Mouse (Mus musculus) cerebellum, adult 9-10 months (tissue): Measurements from ENCODE around the gene Zbtb9.

Experiments
- DNase-seq: peaks from one replicate; pipeline ENCODE4 v3.0.0; 2022

Zbtb9 gene

DNA sequence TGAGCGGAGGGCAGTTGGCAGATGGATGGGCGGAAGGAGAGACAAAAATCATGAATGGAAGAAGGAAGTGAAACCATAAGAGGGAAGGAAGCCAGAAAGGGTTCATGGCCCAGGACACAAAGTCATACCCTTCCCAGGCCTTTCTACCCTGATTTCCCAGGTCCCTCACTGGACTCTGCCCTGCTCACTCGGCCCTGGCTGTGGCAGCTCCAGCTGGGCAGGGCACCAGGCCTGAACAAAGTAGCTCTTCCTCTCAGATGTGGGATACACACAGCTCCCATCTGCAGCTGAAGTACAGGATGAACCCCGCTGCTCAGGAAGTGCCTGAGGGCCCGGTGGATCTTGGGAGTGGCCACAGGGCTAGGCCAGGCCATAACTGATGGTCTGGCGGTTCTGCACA lies 69.9 kb downstream of the Zbtb9 start:
- no peak for DNase-seq

DNA sequence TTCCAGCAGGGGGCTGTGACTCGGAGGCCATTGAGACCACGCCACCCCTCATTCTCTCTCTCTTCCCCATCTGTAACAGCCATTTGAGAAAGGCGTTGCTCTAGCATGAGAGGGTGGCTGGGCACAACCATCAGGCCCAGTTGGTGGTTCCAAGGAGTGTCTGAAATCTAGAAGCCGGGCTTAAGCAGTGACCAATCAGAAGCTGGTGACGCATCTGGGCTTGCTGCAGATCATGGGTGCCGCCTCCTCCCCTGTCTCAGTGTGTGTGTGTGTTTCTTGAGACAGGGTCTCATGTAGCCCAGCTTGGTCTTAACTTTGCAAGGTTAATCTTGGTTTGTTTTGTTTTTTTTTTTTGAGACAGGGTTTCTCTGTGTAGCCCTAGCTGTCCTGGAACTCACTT lies 72.2 kb downstream of the Zbtb9 start:
- no peak for DNase-seq

DNA sequence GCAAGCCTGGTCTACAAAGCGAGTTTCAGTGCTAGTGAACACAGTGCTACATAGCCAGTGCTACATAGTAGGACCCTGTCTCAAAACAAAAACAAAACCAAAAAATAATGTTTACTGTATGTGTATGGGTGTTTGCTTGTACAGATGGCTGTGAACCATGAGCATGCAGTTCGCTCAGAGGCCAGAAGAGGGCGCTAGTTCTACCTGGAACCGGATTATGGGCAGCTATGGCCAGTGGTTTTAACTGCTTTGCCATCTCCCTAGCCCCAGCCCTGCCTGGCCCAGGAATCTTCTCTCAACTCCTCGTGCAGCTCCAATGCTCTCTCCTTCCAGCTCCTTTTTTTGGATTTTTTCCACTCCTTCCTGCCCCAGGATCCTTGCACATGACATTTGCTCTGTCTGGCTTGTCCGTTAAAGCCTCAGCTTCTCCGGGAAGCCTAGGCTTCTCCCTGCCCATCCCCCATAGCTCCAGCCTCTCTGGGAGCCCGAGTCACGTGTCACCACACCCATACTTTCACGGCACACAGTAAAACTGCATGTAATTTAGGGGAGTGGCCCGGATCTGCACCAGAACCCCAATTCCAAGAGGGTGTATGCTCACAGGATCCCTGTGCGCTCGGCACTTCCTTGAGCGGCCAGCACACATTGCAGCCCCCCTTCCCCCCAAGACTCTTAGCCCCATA lies 74.9 kb downstream of the Zbtb9 start:
- no peak for DNase-seq

DNA sequence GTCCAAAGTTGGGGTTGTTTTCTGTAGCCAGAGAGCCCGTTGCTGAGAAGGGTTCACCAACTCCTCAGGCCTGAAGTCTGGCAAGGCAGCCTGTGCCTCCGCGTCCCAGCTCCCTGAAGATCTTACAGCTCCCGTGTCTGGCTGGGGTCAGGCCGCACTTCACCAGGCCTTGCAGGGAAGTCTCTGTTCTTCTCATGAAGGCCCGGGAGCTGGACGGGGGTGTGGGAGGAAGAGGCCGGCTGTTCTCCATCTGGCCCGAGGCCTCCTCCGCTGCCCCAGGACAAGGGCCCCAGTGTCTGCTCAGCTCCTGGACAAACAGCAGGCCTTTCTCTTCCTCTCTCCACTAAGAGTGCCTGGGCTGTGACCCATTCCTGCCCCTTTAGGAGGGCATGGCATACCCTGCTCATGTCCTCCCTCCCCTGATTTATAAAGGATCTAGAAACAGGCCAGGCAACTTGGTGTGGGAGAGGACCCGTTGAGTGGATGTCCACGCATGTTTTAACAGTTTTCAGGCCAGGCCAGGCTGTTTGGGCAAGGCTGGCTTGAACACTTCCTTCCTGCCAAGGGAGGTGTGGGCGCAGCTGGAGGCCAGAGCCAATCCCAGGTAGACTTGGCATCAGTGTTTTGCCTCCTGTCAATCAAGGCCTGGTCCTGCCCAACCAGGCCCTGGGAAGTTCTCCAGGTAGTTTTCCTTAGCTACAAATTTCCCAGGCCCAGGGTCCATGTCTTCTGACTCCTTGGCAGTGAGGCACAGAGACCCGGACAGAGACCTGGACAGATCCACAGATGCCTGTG lies 75.7 kb downstream of the Zbtb9 start:
- no peak for DNase-seq

DNA sequence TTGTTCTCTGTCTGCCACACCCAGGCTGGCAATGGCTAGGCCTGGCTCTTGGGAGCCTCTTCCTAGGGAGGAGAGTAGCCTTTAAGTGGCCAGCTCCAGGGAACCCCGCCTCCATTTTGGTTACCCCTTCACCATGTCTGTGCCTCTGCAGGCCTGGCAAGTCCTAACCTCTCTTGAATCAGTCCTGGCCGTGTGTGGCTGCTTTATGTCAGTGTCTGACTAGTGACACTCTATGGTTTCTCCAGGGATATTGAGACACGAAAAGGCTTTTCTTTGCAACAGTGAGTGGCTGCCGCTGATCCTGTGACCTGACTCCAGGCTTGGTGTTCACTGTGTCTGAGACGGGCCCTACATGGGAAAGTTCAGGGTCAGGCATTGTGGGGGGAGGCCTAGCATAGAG lies 77.9 kb downstream of the Zbtb9 start:
- DNase-seq = no peak

DNA sequence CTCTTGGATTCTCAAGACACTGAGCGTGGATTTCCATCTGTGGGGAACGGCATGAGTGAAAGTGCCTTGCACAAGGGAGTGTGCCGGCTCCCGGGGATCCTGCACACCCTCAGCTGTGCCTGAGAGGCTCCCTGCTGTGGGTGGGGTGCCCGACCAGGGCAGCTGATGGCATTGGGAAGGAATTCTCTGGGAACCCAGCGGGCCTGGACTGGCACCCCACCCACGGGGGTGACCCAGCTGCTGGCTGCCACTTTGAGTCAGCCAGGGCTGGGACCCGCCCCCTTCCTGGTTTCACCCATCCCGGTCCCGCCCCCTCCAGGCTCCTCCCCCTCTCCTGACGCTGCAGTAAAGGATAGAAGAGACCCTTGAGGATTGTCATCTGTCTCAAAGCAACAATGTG lies 78.5 kb downstream of the Zbtb9 start:
- DNase-seq = no peak

DNA sequence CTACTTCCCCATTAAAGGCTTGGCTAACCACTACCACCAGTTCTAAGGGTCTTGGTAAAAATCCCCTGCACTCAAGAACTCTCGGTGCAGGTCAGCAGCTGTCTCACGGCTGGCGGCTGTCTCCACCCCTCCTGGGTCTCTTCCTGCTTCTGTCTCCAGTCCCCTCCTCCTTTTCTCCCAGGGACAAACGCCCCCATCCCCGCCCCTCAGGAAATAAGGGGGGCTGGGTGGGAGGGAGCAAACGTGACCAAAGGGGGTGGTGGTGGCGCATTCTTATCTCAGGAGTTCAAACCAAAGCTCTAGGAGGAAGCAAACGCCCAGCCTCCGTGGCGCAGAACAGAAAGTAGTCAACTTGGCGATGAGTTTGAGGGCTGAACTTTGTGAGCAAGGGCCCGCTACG lies 83.2 kb downstream of the Zbtb9 start:
- no peak for DNase-seq

DNA sequence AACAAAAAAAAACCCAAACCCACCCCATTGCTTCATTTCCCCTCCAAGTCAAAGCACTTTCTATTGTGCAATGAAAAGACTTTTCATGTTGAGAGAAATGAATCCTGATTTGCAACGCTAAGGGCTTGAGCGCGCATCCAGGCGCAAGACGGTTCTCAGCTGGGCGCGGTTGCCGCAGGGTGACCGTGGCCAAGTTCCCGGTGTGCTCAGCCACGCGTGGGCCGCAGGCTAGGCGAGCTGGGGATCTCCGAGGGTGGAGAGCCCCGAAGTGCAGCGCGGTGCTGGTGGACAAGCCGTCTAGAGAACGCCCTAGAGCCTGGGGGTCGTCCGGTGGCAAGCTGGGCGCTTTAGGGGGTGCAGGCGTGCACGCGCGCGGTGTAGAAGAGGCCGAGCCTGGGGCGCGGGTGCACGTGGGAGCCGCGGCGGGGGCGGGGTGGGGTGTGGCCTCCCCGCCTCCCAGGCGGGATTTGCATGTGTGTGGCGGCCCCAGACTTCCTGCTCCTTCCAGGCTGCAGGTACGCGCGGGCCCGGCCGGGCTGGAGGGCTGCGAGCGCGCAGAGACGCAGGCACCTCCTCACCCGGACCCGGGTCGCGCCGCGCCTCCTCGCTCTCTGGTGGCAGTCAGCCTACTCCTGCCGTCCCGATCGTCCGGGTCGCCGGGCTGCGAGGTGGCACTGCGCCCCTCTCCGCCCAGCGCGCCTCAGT lies 84.0 kb downstream of the Zbtb9 start, which contains the start of gene Itpr3:
TSS of gene Itpr3 (plus strand) at position 493 of the 705 bp plus-strand sequence.
- DNase-seq = peak; percentile 70

DNA sequence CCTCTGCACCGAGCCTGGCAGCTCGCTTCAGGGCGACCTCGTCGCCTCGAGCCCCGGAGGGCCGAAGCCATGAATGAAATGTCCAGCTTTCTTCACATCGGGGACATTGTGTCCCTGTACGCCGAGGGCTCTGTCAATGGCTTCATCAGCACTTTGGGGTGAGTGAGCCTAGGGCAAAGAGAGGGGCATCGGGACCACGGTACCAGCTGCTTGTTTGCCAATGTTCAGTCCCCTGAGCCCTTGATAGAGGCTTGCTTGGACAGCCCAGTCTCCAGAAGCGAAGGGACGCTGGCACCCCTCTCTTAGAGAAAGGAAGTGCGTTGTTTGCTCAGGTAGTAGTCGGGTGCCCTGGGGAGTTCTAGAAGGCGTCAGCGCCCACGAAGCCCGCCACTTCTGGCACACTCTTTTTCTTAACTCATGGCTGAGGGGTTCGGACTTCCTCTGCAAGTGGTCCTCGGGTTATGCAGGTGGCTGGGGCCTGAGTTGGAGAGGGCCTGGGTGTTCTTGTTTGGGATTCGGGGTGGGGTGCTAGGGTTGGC lies 84.6 kb downstream of the Zbtb9 start:
- peak; percentile 38 for DNase-seq
